Mouse (Mus musculus): Measurements from ENCODE around the gene Casz1.

DNA sequence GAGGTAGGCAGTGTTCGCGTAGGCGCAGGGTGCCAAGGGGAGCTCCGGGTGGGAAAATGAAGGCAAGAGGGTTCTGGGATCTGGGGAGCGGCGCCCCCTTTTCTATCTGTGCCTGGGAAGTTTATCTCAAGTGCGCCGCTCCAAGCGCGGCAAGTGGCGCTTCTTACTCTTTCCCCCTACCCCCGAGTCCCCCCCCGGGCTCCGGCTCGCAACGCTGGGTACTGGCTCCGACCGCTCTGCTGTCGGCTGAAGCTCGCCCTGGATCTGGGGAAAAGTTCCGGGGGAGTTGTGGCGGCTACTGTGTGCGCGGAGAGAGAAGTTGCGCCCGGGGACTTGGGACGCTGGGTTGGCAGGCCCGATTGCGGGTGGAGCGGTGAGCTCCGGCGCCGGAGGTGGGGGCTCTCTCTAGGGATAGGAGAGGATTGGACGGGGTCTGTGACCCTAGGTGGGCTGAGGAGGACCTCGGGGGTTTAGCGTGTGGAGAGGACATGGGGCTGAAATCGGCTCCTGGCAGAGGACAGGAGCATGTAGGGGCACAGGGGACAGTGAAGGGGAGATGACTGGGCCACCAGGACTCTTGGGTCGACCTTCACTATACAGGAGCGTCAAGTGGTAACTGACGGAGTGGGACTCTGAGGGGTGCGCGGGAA, 1.1 kb downstream of the Casz1 start:
- no peak for TF ChIP-seq CTCF (IDR thresholded peaks at IDR 0.05; ENCODE audit: low read depth)
- TF ChIP-seq EP300 (IDR thresholded peaks at IDR 0.05; ENCODE audit: low read depth), result no peak

Data from liver, embryonic 14.5 days (tissue).